Mouse (Mus musculus): Measurements from ENCODE around the gene Bend7. TPM values are rescaled to one million over a fixed set of nuclear protein-coding genes. Genes with fewer than 3 reads are reported as not detected.

Gene Bend7
- polyA plus RNA-seq, 1 experiment: 3.7 TPM

- H3K4me3 ChIP-seq (ENCODE audit: low read depth, low read length): no peak overlapping the region
- H3K27me3 ChIP-seq (ENCODE audit: control insufficient read depth, insufficient read depth, low read length, poor library complexity, severe bottlenecking): no peaks in the 10 kb centered on the region
- no peaks in the 10 kb centered on the region for H3K4me1 ChIP-seq (ENCODE audit: control insufficient read depth, insufficient read depth, low read length)
- no peaks in the 10 kb centered on the region for H3K36me3 ChIP-seq (ENCODE audit: control insufficient read depth, insufficient read depth, low read length, poor library complexity, severe bottlenecking)
- TF ChIP-seq POLR2A (IDR thresholded peaks at IDR 0.05; ENCODE audit: insufficient read depth, low read length) (no peak), EP300 (IDR thresholded peaks at IDR 0.05; ENCODE audit: insufficient read depth, low read depth, low read length) (no peak), CTCF (IDR thresholded peaks at IDR 0.05; ENCODE audit: low read depth, low read length) (no peak)
- no peak overlapping the region for H3K27ac ChIP-seq (ENCODE audit: insufficient read depth, low read length)
- no peaks in the 10 kb centered on the region for H3K9me3 ChIP-seq (replicated peaks; ENCODE audit: control insufficient read depth, insufficient read depth, low read length, poor library complexity, severe bottlenecking)
- no peak overlapping the region for H3K9ac ChIP-seq (ENCODE audit: low read depth, poor library complexity, severe bottlenecking)
These were observed 52.7 kb downstream of the Bend7 start for GRCm38 (mm10) chr2:4770376-4770775.

- Histone ChIP-seq H3K9ac (ENCODE audit: low read depth, poor library complexity, severe bottlenecking) (no peak overlapping the region), H3K27ac (ENCODE audit: insufficient read depth, low read length) (no peak overlapping the region), H3K4me3 (ENCODE audit: low read depth, low read length) (no peak overlapping the region), H3K27me3 (ENCODE audit: control insufficient read depth, insufficient read depth, low read length, poor library complexity, severe bottlenecking) (no peaks in the 10 kb centered on the region), H3K4me1 (ENCODE audit: control insufficient read depth, insufficient read depth, low read length) (no peaks in the 10 kb centered on the region), H3K9me3 (replicated peaks; ENCODE audit: control insufficient read depth, insufficient read depth, low read length, poor library complexity, severe bottlenecking) (no peaks in the 10 kb centered on the region), H3K36me3 (ENCODE audit: control insufficient read depth, insufficient read depth, low read length, poor library complexity, severe bottlenecking) (no peaks in the 10 kb centered on the region)
- TF ChIP-seq EP300 (IDR thresholded peaks at IDR 0.05; ENCODE audit: insufficient read depth, low read depth, low read length): no peak
- TF ChIP-seq POLR2A (IDR thresholded peaks at IDR 0.05; ENCODE audit: insufficient read depth, low read length): no peak
- no peak for TF ChIP-seq CTCF (IDR thresholded peaks at IDR 0.05; ENCODE audit: low read depth, low read length)
These were observed 56.3 kb downstream of the Bend7 start for GRCm38 (mm10) chr2:4773911-4774310.

- Histone ChIP-seq H3K4me3 (ENCODE audit: low read depth, low read length) (no peak overlapping the region), H3K9ac (ENCODE audit: low read depth, poor library complexity, severe bottlenecking) (no peak overlapping the region), H3K27ac (ENCODE audit: insufficient read depth, low read length) (no peak overlapping the region), H3K9me3 (replicated peaks; ENCODE audit: control insufficient read depth, insufficient read depth, low read length, poor library complexity, severe bottlenecking) (no peaks in the 10 kb centered on the region), H3K27me3 (ENCODE audit: control insufficient read depth, insufficient read depth, low read length, poor library complexity, severe bottlenecking) (no peaks in the 10 kb centered on the region), H3K36me3 (ENCODE audit: control insufficient read depth, insufficient read depth, low read length, poor library complexity, severe bottlenecking) (no peaks in the 10 kb centered on the region), H3K4me1 (ENCODE audit: control insufficient read depth, insufficient read depth, low read length) (no peaks in the 10 kb centered on the region)
- TF ChIP-seq POLR2A (IDR thresholded peaks at IDR 0.05; ENCODE audit: insufficient read depth, low read length) (no peak), CTCF (IDR thresholded peaks at IDR 0.05; ENCODE audit: low read depth, low read length) (no peak), EP300 (IDR thresholded peaks at IDR 0.05; ENCODE audit: insufficient read depth, low read depth, low read length) (no peak)
These were observed 59.7 kb downstream of the Bend7 start for GRCm38 (mm10) chr2:4777291-4777690.

GRCm38 (mm10) chr2:4781641-4782040 lies 64.0 kb downstream of the Bend7 start:
- Histone ChIP-seq H3K27me3 (ENCODE audit: control insufficient read depth, insufficient read depth, low read length, poor library complexity, severe bottlenecking) (no peaks in the 10 kb centered on the region), H3K27ac (ENCODE audit: insufficient read depth, low read length) (no peak overlapping the region), H3K9ac (ENCODE audit: low read depth, poor library complexity, severe bottlenecking) (no peak overlapping the region), H3K4me1 (ENCODE audit: control insufficient read depth, insufficient read depth, low read length) (no peaks in the 10 kb centered on the region), H3K4me3 (ENCODE audit: low read depth, low read length) (no peak overlapping the region), H3K9me3 (replicated peaks; ENCODE audit: control insufficient read depth, insufficient read depth, low read length, poor library complexity, severe bottlenecking) (no peaks in the 10 kb centered on the region), H3K36me3 (ENCODE audit: control insufficient read depth, insufficient read depth, low read length, poor library complexity, severe bottlenecking) (no peaks in the 10 kb centered on the region)
- TF ChIP-seq EP300 (IDR thresholded peaks at IDR 0.05; ENCODE audit: insufficient read depth, low read depth, low read length) (no peak), POLR2A (IDR thresholded peaks at IDR 0.05; ENCODE audit: insufficient read depth, low read length) (no peak), CTCF (IDR thresholded peaks at IDR 0.05; ENCODE audit: low read depth, low read length) (no peak)

- Histone ChIP-seq H3K27me3 (ENCODE audit: control insufficient read depth, insufficient read depth, low read length, poor library complexity, severe bottlenecking) (no peaks in the 10 kb centered on the region), H3K27ac (ENCODE audit: insufficient read depth, low read length) (no peak overlapping the region), H3K36me3 (ENCODE audit: control insufficient read depth, insufficient read depth, low read length, poor library complexity, severe bottlenecking) (no peaks in the 10 kb centered on the region), H3K9me3 (replicated peaks; ENCODE audit: control insufficient read depth, insufficient read depth, low read length, poor library complexity, severe bottlenecking) (no peaks in the 10 kb centered on the region), H3K9ac (ENCODE audit: low read depth, poor library complexity, severe bottlenecking) (no peak overlapping the region), H3K4me3 (ENCODE audit: low read depth, low read length) (no peak overlapping the region), H3K4me1 (ENCODE audit: control insufficient read depth, insufficient read depth, low read length) (no peaks in the 10 kb centered on the region)
- no peak for TF ChIP-seq POLR2A (IDR thresholded peaks at IDR 0.05; ENCODE audit: insufficient read depth, low read length)
These were observed 64.8 kb downstream of the Bend7 start for GRCm38 (mm10) chr2:4782401-4782800.

GRCm38 (mm10) chr2:4782809-4783641 lies 65.4 kb downstream of the Bend7 start:
- H3K36me3 ChIP-seq (ENCODE audit: control insufficient read depth, insufficient read depth, low read length, poor library complexity, severe bottlenecking): no peaks in the 10 kb centered on the region
- H3K9ac ChIP-seq (ENCODE audit: low read depth, poor library complexity, severe bottlenecking): no peak overlapping the region
- no peak overlapping the region for H3K27ac ChIP-seq (ENCODE audit: insufficient read depth, low read length)
- H3K4me1 ChIP-seq (ENCODE audit: control insufficient read depth, insufficient read depth, low read length): no peaks in the 10 kb centered on the region
- H3K4me3 ChIP-seq (ENCODE audit: low read depth, low read length): no peak overlapping the region
- no peaks in the 10 kb centered on the region for H3K27me3 ChIP-seq (ENCODE audit: control insufficient read depth, insufficient read depth, low read length, poor library complexity, severe bottlenecking)
- TF ChIP-seq EP300 (IDR thresholded peaks at IDR 0.05; ENCODE audit: insufficient read depth, low read depth, low read length): no peak
- TF ChIP-seq POLR2A (IDR thresholded peaks at IDR 0.05; ENCODE audit: insufficient read depth, low read length): no peak
- TF ChIP-seq CTCF (IDR thresholded peaks at IDR 0.05; ENCODE audit: low read depth, low read length): no peak
- no peaks in the 10 kb centered on the region for H3K9me3 ChIP-seq (replicated peaks; ENCODE audit: control insufficient read depth, insufficient read depth, low read length, poor library complexity, severe bottlenecking)

Measured in ES-Bruce4 (cell line).